Mouse (Mus musculus) CH12.LX (cell line): Measurements from ENCODE around the gene Ankrd24. TPM values are rescaled to one million over a fixed set of nuclear protein-coding genes. Genes with fewer than 3 reads are reported as not detected.

ENCODE experiments used
- DNase-seq: peaks from one replicate; pipeline ENCODE4 v3.0.0-alpha.2; 2013; ENCODE audit errors: extremely low read depth
- H3K27ac ChIP-seq: 2 replicates; pipeline ENCODE4 v1.5.1; 2012; ENCODE audit warnings: low read depth, mild to moderate bottlenecking, control low read depth, moderate library complexity; ENCODE audit not compliant: insufficient read depth
- H3K27me3 ChIP-seq: replicated peaks from 2 replicates; pipeline ENCODE3; 2012; ENCODE audit warnings: inconsistent platforms
- H3K36me3 ChIP-seq, 2 experiments: replicated peaks in 1 of 2; 2 replicates each; pipeline versions ENCODE3 to v1.6.1; 2012; ENCODE audit warnings: inconsistent platforms in 1 of 2, low read length in 1 of 2, mild to moderate bottlenecking in 1 of 2, mixed read lengths in 1 of 2, moderate library complexity in 1 of 2; ENCODE audit not compliant: control insufficient read depth in 1 of 2, insufficient read depth in 1 of 2
- H3K4me1 ChIP-seq, 2 experiments: 2 replicates each; pipeline ENCODE4 v1.6.1; 2012; ENCODE audit warnings: inconsistent platforms in 1 of 2, moderate library complexity in 1 of 2; ENCODE audit not compliant: insufficient read depth in 2 of 2, control insufficient read depth in 1 of 2
- H3K4me2 ChIP-seq: 2 replicates; pipeline ENCODE4 v1.6.1; 2012; ENCODE audit warnings: low read depth, mild to moderate bottlenecking, control low read depth; ENCODE audit not compliant: poor library complexity, insufficient read depth, severe bottlenecking
- H3K4me3 ChIP-seq, 3 experiments: fragments of 150-350 bp in 1 of 3; sonication (generic) in 1 of 3; replicated peaks in 1 of 3; 2 replicates each; pipeline versions ENCODE3 to v1.5.1; 2011 to 2012; ENCODE audit warnings: low read depth in 2 of 3, low read length in 2 of 3, mild to moderate bottlenecking in 2 of 3, moderate library complexity in 2 of 3, control low read depth in 1 of 3, improper control_type of control experiment in 1 of 3, inconsistent platforms in 1 of 3, mixed read lengths in 1 of 3; ENCODE audit not compliant: poor library complexity in 1 of 3
- H3K79me2 ChIP-seq: replicated peaks from 2 replicates; pipeline ENCODE4 v1.6.1; 2012; ENCODE audit warnings: mild to moderate bottlenecking, moderate library complexity; ENCODE audit not compliant: control insufficient read depth, poor library complexity, insufficient read depth, severe bottlenecking; ENCODE audit errors: extremely low read depth
- H3K9ac ChIP-seq: 2 replicates; pipeline ENCODE4 v1.6.1; 2012; ENCODE audit warnings: low read depth, mild to moderate bottlenecking, control low read depth, moderate library complexity; ENCODE audit not compliant: insufficient read depth
- H3K9me3 ChIP-seq: replicated peaks from 2 replicates; pipeline ENCODE3; 2012; ENCODE audit warnings: low read length, inconsistent platforms, mixed read lengths
- BHLHE40 ChIP-seq: IDR thresholded peaks from 2 replicates; pipeline ENCODE4 v1.6.1; 2011; ENCODE audit warnings: mild to moderate bottlenecking, low read depth, low read length, improper control_type of control experiment
- CHD1 ChIP-seq: IDR thresholded peaks from 2 replicates; pipeline ENCODE4 v1.6.1; 2012; ENCODE audit warnings: low read depth, low read length, improper control_type of control experiment, inconsistent platforms
- CTCF ChIP-seq, 2 experiments: IDR thresholded peaks in 1 of 2; conservative IDR thresholded peaks in 1 of 2; 2 replicates each; pipeline ENCODE4 v1.5.1; 2011 to 2012; ENCODE audit warnings: low read depth in 2 of 2, low read length in 2 of 2, improper control_type of control experiment in 1 of 2, inconsistent platforms in 1 of 2, mild to moderate bottlenecking in 1 of 2, moderate library complexity in 1 of 2
- ELF1 ChIP-seq: IDR thresholded peaks from 2 replicates; pipeline ENCODE4 v1.6.1; 2014; ENCODE audit warnings: low read depth, mild to moderate bottlenecking, inconsistent platforms, low read length, improper control_type of control experiment
- ETS1 ChIP-seq: conservative IDR thresholded peaks from 2 replicates; pipeline ENCODE4 v1.6.1; 2012; ENCODE audit warnings: low read depth, mild to moderate bottlenecking, inconsistent platforms, low read length, improper control_type of control experiment, moderate library complexity
- HCFC1 ChIP-seq: IDR thresholded peaks from 2 replicates; pipeline ENCODE4 v1.6.1; 2012; ENCODE audit warnings: low read depth, mild to moderate bottlenecking, inconsistent platforms, low read length, improper control_type of control experiment
- JUN ChIP-seq: IDR thresholded peaks from 2 replicates; pipeline ENCODE4 v1.6.1; 2011; ENCODE audit warnings: low read depth, mild to moderate bottlenecking, low read length, improper control_type of control experiment, moderate library complexity; ENCODE audit not compliant: insufficient read depth
- KAT2A ChIP-seq: IDR thresholded peaks from 2 replicates; pipeline ENCODE4 v1.6.1; 2012; ENCODE audit warnings: low read length, improper control_type of control experiment, inconsistent platforms; ENCODE audit not compliant: insufficient replicate concordance
- MAZ ChIP-seq: IDR thresholded peaks from 2 replicates; pipeline ENCODE4 v1.6.1; 2012; ENCODE audit warnings: low read depth, mild to moderate bottlenecking, inconsistent platforms, low read length, improper control_type of control experiment, moderate library complexity
- MXI1 ChIP-seq: IDR thresholded peaks from 2 replicates; pipeline ENCODE4 v1.6.1; 2011; ENCODE audit warnings: mild to moderate bottlenecking, low read depth, low read length, improper control_type of control experiment
- MYC ChIP-seq: IDR thresholded peaks from 2 replicates; pipeline ENCODE4 v1.6.1; 2011; ENCODE audit warnings: low read depth, mild to moderate bottlenecking, improper control_type of control experiment, low read length
- PAX5 ChIP-seq: IDR thresholded peaks from 2 replicates; pipeline ENCODE4 v1.6.1; 2012; ENCODE audit warnings: low read length, inconsistent platforms, mixed read lengths
- POLR2A ChIP-seq: IDR thresholded peaks from 2 replicates; pipeline ENCODE4 v1.6.1; 2011; ENCODE audit warnings: low read depth, mild to moderate bottlenecking, improper control_type of control experiment, low read length
- POLR2AphosphoS2 ChIP-seq: IDR thresholded peaks from 2 replicates; pipeline ENCODE4 v1.6.1; 2011; ENCODE audit warnings: low read depth, low read length, improper control_type of control experiment
- RCOR1 ChIP-seq: conservative IDR thresholded peaks from 2 replicates; pipeline ENCODE4 v1.6.1; 2012; ENCODE audit warnings: low read depth, mild to moderate bottlenecking, inconsistent platforms, low read length, improper control_type of control experiment
- SIN3A ChIP-seq: IDR thresholded peaks from 2 replicates; pipeline ENCODE4 v1.6.1; 2012; ENCODE audit warnings: low read length, improper control_type of control experiment, inconsistent platforms
- TBP ChIP-seq: conservative IDR thresholded peaks from 2 replicates; pipeline ENCODE4 v1.6.1; 2011; ENCODE audit warnings: low read depth, low read length, improper control_type of control experiment
- USF2 ChIP-seq: conservative IDR thresholded peaks from 2 replicates; pipeline ENCODE4 v1.6.1; 2011; ENCODE audit warnings: low read depth, low read length, improper control_type of control experiment
- ZC3H11A ChIP-seq: IDR thresholded peaks from 2 replicates; pipeline ENCODE4 v1.6.1; 2012; ENCODE audit warnings: low read depth, mild to moderate bottlenecking, inconsistent platforms, low read length, improper control_type of control experiment
- ZMIZ1 ChIP-seq: IDR thresholded peaks from 2 replicates; pipeline ENCODE4 v1.6.1; 2012; ENCODE audit warnings: low read depth, mild to moderate bottlenecking, inconsistent platforms, low read length, improper control_type of control experiment
- dilution Hi-C: fragments of 300-500 bp; cut with MboI; formaldehyde crosslinking; loops from 2 replicates; pipeline ENCODE4 v1.14.3; 2020; ENCODE audit warnings: low sequenced_read_pairs; ENCODE audit not compliant: extremely low pct_unique_long_range_greater_than_20kb, extremely low pct_ligation_motif_present
- in situ Hi-C: fragments of 300-500 bp; cut with MboI; formaldehyde crosslinking; loops from 3 replicates; pipeline ENCODE4 v1.14.3; 2019; ENCODE audit warnings: low sequenced_read_pairs, low pct_ligation_motif_present, low pct_unique_long_range_greater_than_20kb, mixed read lengths
- polyA plus RNA-seq: library from polyadenylated mRNA; unstranded; fragments of >175 nt; gene quantifications from 2 replicates; pipeline ENCODE4 v1.2.1, GENCODE M21; 2012; ENCODE audit warnings: low read depth; ENCODE audit not compliant: insufficient read length
- total RNA-seq, 2 experiments: library from RNA; depleted of rRNA; stranded (reverse); fragments of 300-350 nt in 1 of 2; fragments of >200 nt in 1 of 2; gene quantifications; 2 replicates each; pipeline ENCODE4 v1.2.3; 2012 to 2014

Ankrd24 gene
- total and polyA plus RNA-seq, 3 experiments: 3.7 to 5.4 (median 4.2) TPM

GRCm38 (mm10) chr10:81598871-81599270 lies 29.5 kb upstream of the Ankrd24 start:
- no peaks in the 10 kb centered on the region for H3K79me2 ChIP-seq

GRCm38 (mm10) chr10:81599630-81600029 lies 28.7 kb upstream of the Ankrd24 start:
- dilution Hi-C loops: no loop called here
- Histone ChIP-seq H3K4me1 (peaks cover 20 to 26% of the 10 kb centered on the region in 2 experiments), H3K9ac (no peak overlapping the region), H3K27me3 (peaks cover 71% of the 10 kb centered on the region), H3K36me3 (no peaks in the 10 kb centered on the region), H3K4me2 (no peak overlapping the region), H3K79me2 (no peaks in the 10 kb centered on the region), H3K4me3 (no peak overlapping the region), H3K27ac (no peak overlapping the region), H3K9me3 (no peaks in the 10 kb centered on the region)
- in situ Hi-C loops: loop anchor here (5.0 to 10.0 kb wide), 2 partner anchors 37 to 105 kb away; partner anchors contain the start of gene Ncln
- TF ChIP-seq USF2: no peak
- no peak for TF ChIP-seq ZMIZ1
- no peak for TF ChIP-seq ELF1
- no peak for TF ChIP-seq JUN
- TF ChIP-seq MXI1: no peak
- TF ChIP-seq SIN3A: no peak
- no peak for TF ChIP-seq CTCF (conservative IDR thresholded peaks at IDR 0.05 in 1 of 2, IDR thresholded peaks at IDR 0.05 in 1 of 2; ENCODE audit: low read depth in 2 of 2, low read length in 2 of 2)
- TF ChIP-seq HCFC1: no peak
- TF ChIP-seq POLR2A: no peak
- TF ChIP-seq PAX5: no peak
- TF ChIP-seq CHD1: no peak
- TF ChIP-seq MAZ: no peak
- TF ChIP-seq BHLHE40: no peak
- TF ChIP-seq TBP: no peak
- DNase-seq: no peak

More at GRCm38 (mm10) chr10:81598871-81599270, 29.5 kb upstream of the Ankrd24 start:
- Histone ChIP-seq H3K9me3 (no peaks in the 10 kb centered on the region), H3K4me2 (no peak overlapping the region), H3K9ac (no peak overlapping the region), H3K27me3 (peaks cover 74% of the 10 kb centered on the region), H3K27ac (no peak overlapping the region), H3K36me3 (no peaks in the 10 kb centered on the region), H3K4me1 (peaks cover 16 to 18% of the 10 kb centered on the region in 2 experiments), H3K4me3 (no peak overlapping the region)
- DNase-seq: no peak
- in situ Hi-C loops (no loop called here), dilution Hi-C loops (no loop called here)
- TF ChIP-seq ZC3H11A (no peak), ZMIZ1 (no peak), MYC (no peak), ETS1 (no peak), BHLHE40 (no peak), RCOR1 (no peak), KAT2A (no peak), POLR2AphosphoS2 (no peak)
